In the genomic region with DNA sequence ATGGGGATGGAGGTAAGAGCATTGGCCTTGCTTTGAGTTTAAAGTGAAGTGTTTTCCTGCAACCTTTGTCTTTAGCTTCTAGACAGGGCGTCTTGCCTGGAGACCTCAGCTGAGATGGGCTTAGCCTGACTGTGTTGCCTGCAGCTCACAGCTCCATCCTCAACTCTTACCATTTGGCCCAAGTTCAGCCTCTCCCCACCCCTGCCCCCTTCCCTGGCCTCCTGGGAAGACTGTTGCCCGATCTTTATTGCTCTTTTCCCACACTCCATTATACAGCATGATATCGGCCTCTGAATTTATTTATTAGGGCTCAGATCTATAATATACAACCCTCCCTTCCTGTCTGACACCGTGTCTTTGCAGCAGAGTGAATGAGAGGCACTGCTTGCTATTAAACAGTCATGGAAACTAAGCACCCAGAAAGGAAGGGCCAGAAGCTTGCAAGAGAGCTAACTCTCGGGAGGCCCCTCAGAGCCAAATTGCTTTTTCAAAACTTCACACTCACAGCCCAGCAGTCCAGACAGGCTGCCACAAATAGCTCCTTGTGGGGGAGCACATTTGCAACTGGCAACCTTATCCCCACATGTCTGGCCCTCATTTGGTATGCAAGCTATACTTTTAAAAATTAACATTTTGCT, we compare ENCODE assay signal across 12 mouse cellular contexts. TPM values are rescaled to one million over a fixed set of nuclear protein-coding genes. Genes with fewer than 3 reads are reported as not detected.
DNase-seq lines count a peak whose midpoint lies in the region; ATAC-seq lines count a peak whose summit lies in the region.
"Had no signal": no experiment of that assay in that cellular context is flagged by ENCODE, and none has a peak within 500 bp of the region (broad histone marks: within the 10 kb centered on the region; RNA-seq: fewer than 3 reads in every experiment).

No protein-coding gene starts in this region.

- no peaks in the 10 kb centered on the region for H3K9me3 ChIP-seq in embryonic facial prominence, embryonic 14.5 days (ENCODE audit: control insufficient read depth, low read length)
- H3K9me3 ChIP-seq in embryonic facial prominence, embryonic 10.5 days, result no peaks in the 10 kb centered on the region
- no peaks in the 10 kb centered on the region for H3K9me3 ChIP-seq in heart, embryonic 13.5 days
- H3K9me3 ChIP-seq in lung, embryonic 15.5 days, result no peaks in the 10 kb centered on the region
- no peaks in the 10 kb centered on the region for H3K9me3 ChIP-seq in limb, embryonic 10.5 days (replicated peaks)

- DNase-seq in embryonic facial prominence, embryonic 14.5 days (ENCODE audit: low spot score), result peak; percentile 63
- no peak for DNase-seq in embryonic facial prominence, embryonic 10.5 days (ENCODE audit: low spot score)
- no peak for DNase-seq in heart, adult 8-10 months (ENCODE audit: low spot score)
- DNase-seq in lung, postnatal 36 days, result no peak
- no peak for DNase-seq in limb, embryonic 10.5 days (ENCODE audit: low spot score)
- no peak for DNase-seq in urinary bladder, postnatal 14 days (ENCODE audit: low spot score)
- DNase-seq: adrenal gland, adult 2 months; cerebellum, adult 8-10 months; retina, postnatal 1 day had no signal

- H3K4me2 ChIP-seq in embryonic facial prominence, embryonic 14.5 days (ENCODE audit: low read depth, low read length), result no peak overlapping the region
- no peak overlapping the region for H3K4me2 ChIP-seq in heart, embryonic 13.5 days
- no peak overlapping the region for H3K4me2 ChIP-seq in lung, embryonic 15.5 days

- WGBS in embryonic facial prominence, embryonic 14.5 days, result 48% methylated on average over 5 of the region's 5 CpGs
- 75% methylated on average over 5 of the region's 5 CpGs for WGBS in embryonic facial prominence, embryonic 10.5 days
- 42% methylated on average over 5 of the region's 5 CpGs for WGBS in heart, embryonic 13.5 days
- WGBS in lung, embryonic 15.5 days, result 37% methylated on average over 5 of the region's 5 CpGs
- 24% methylated on average over 5 of the region's 5 CpGs for WGBS in limb, embryonic 10.5 days

- no peaks in the 10 kb centered on the region for H3K27me3 ChIP-seq in embryonic facial prominence, embryonic 14.5 days (replicated peaks; ENCODE audit: control insufficient read depth, insufficient read depth, low read length)
- 0 out of 2 replicates have a peak, but pooled peaks cover 5% of the 10 kb centered on the region for H3K27me3 ChIP-seq in embryonic facial prominence, embryonic 10.5 days (replicated peaks; ENCODE audit: low read depth, poor library complexity, severe bottlenecking)
- no peaks in the 10 kb centered on the region for H3K27me3 ChIP-seq in heart, embryonic 13.5 days (replicated peaks)
- H3K27me3 ChIP-seq in lung, embryonic 15.5 days, result no peaks in the 10 kb centered on the region
- H3K27me3 ChIP-seq in limb, embryonic 10.5 days (ENCODE audit: low read depth, poor library complexity, severe bottlenecking), result no peaks in the 10 kb centered on the region

- H3K9ac ChIP-seq in embryonic facial prominence, embryonic 14.5 days (ENCODE audit: low read depth, low read length), result 0 out of 2 replicates have a peak overlapping the region, but pooled peaks have one; percentile 19
- H3K9ac ChIP-seq in heart, embryonic 13.5 days, result 0 out of 2 replicates have a peak overlapping the region, but pooled peaks have one; percentile 24
- no peak overlapping the region for H3K9ac ChIP-seq in lung, embryonic 15.5 days

- H3K27ac ChIP-seq in embryonic facial prominence, embryonic 14.5 days (replicated peaks; ENCODE audit: low read depth, low read length), result peak overlapping the region; percentile 65
- no peak overlapping the region for H3K27ac ChIP-seq in embryonic facial prominence, embryonic 10.5 days (replicated peaks)
- peak overlapping the region; percentile 71 for H3K27ac ChIP-seq in heart, embryonic 13.5 days (replicated peaks)
- no peak overlapping the region for H3K27ac ChIP-seq in lung, embryonic 15.5 days
- H3K27ac ChIP-seq in limb, embryonic 10.5 days, result peak overlapping the region; percentile 75
- H3K27ac ChIP-seq: macrophage had no signal

- no peak for ATAC-seq in embryonic facial prominence, embryonic 14.5 days (ENCODE audit: low read depth)
- no peak for ATAC-seq in heart, embryonic 13.5 days (ENCODE audit: extremely low read depth, insufficient number of reproducible peaks, low FRiP score, low TSS enrichment)
- peak; percentile 64; the same call in 1 of the 2 replicates for ATAC-seq in lung, embryonic 15.5 days (ENCODE audit: borderline replicate concordance, extremely low read depth, low FRiP score, low TSS enrichment)

- H3K4me1 ChIP-seq in embryonic facial prominence, embryonic 14.5 days (ENCODE audit: control insufficient read depth, insufficient read depth, low read length), result peaks cover 14% of the 10 kb centered on the region
- peaks cover 21% of the 10 kb centered on the region for H3K4me1 ChIP-seq in embryonic facial prominence, embryonic 10.5 days
- H3K4me1 ChIP-seq in heart, embryonic 13.5 days, result peaks cover 12% of the 10 kb centered on the region
- H3K4me1 ChIP-seq in lung, embryonic 15.5 days, result peaks cover 7% of the 10 kb centered on the region; the same call in 1 of the 2 replicates
- peaks cover 40% of the 10 kb centered on the region for H3K4me1 ChIP-seq in limb, embryonic 10.5 days

- H3K36me3 ChIP-seq in embryonic facial prominence, embryonic 14.5 days (ENCODE audit: control insufficient read depth, insufficient read depth, low read length), result no peaks in the 10 kb centered on the region
- no peaks in the 10 kb centered on the region for H3K36me3 ChIP-seq in embryonic facial prominence, embryonic 10.5 days (replicated peaks)
- no peaks in the 10 kb centered on the region for H3K36me3 ChIP-seq in heart, embryonic 13.5 days
- H3K36me3 ChIP-seq in lung, embryonic 15.5 days, result no peaks in the 10 kb centered on the region
- no peaks in the 10 kb centered on the region for H3K36me3 ChIP-seq in limb, embryonic 10.5 days

- no peak overlapping the region for H3K4me3 ChIP-seq in embryonic facial prominence, embryonic 14.5 days (ENCODE audit: low read depth, low read length)
- H3K4me3 ChIP-seq in embryonic facial prominence, embryonic 10.5 days, result no peak overlapping the region
- H3K4me3 ChIP-seq in heart, embryonic 13.5 days, result no peak overlapping the region
- no peak overlapping the region for H3K4me3 ChIP-seq in lung, embryonic 15.5 days
- no peak overlapping the region for H3K4me3 ChIP-seq in limb, embryonic 10.5 days

RNA-seq across cellular contexts. Expression of a gene that starts 45.4 kb away (rescaled TPM):
- 15.6 and 16.5 TPM in 2 replicates for polyA plus RNA-seq in embryonic facial prominence, embryonic 14.5 days (2014; fragmentation: Nextera tagmentation; extraction: Ambion mirVana)
- polyA plus RNA-seq in embryonic facial prominence, embryonic 10.5 days (2016; fragmentation: Nextera tagmentation; extraction: Ambion mirVana), result 8.1 and 11.0 TPM in 2 replicates
- 0.32 and 0.56 TPM in 2 replicates for polyA plus RNA-seq in heart, embryonic 13.5 days (2015; fragmentation: Nextera tagmentation; extraction: Ambion mirVana)
- total RNA-seq in heart, adult 8-10 months (2022), result under 1 TPM; 0.27 to 0.53 (median 0.42) TPM
- 7.2 and 8.1 TPM in 2 replicates for polyA plus RNA-seq in lung, embryonic 15.5 days (2015; fragmentation: Nextera tagmentation; extraction: Ambion mirVana)
- polyA plus RNA-seq in limb, embryonic 10.5 days (2016; fragmentation: Nextera tagmentation; extraction: Ambion mirVana), result 9.1 and 15.7 TPM in 2 replicates
- polyA plus RNA-seq: macrophage had no signal

Comparison
In these comparisons a context has a peak if more than half of its experiments do, and no peak if none do; other contexts are left out.
1. H3K27ac ChIP-seq: peak in embryonic facial prominence, embryonic 14.5 days (single experiment), heart, embryonic 13.5 days (single experiment) and limb, embryonic 10.5 days (single experiment); none in embryonic facial prominence, embryonic 10.5 days (single experiment) and lung, embryonic 15.5 days (single experiment).